Mouse (Mus musculus) embryonic facial prominence, embryonic 12.5 days (tissue): ENCODE measurements around the gene Adgrg1. TPM values are rescaled to one million over a fixed set of nuclear protein-coding genes. Genes with fewer than 3 reads are reported as not detected.
A peak's percentile ranks its signal among the peaks of the same experiment; 100 is the strongest.

ENCODE experiments used
- ATAC-seq: fragments of 200-750 bp; cut with Nextera tagmentation; 2 replicates; pipeline ENCODE4 v1.8.0; 2017; ENCODE audit not compliant: insufficient number of reproducible peaks, insufficient read depth, low FRiP score, low TSS enrichment
- H3K27ac ChIP-seq: fragments of 300-500 bp; sonication (generic); 2 replicates; pipeline ENCODE4 v1.5.1; 2016; ENCODE audit warnings: mild to moderate bottlenecking
- H3K27me3 ChIP-seq: fragments of 300-500 bp; sonication (generic); 2 replicates; pipeline ENCODE4 v1.6.1; 2016; ENCODE audit warnings: mild to moderate bottlenecking, moderate library complexity
- H3K36me3 ChIP-seq: fragments of 300-500 bp; sonication (generic); 2 replicates; pipeline ENCODE4 v1.6.1; 2016; ENCODE audit warnings: mild to moderate bottlenecking
- H3K4me1 ChIP-seq: fragments of 300-500 bp; sonication (generic); 2 replicates; pipeline ENCODE4 v1.6.1; 2016
- H3K4me2 ChIP-seq: fragments of 300-500 bp; sonication (generic); replicated peaks from 2 replicates; pipeline ENCODE4 v1.6.1; 2016; ENCODE audit warnings: mild to moderate bottlenecking, moderate library complexity
- H3K4me3 ChIP-seq: fragments of 300-500 bp; sonication (generic); 2 replicates; pipeline ENCODE4 v1.5.1; 2016; ENCODE audit warnings: mild to moderate bottlenecking
- H3K9ac ChIP-seq: fragments of 300-500 bp; sonication (generic); 2 replicates; pipeline ENCODE4 v1.6.1; 2016; ENCODE audit warnings: mild to moderate bottlenecking, moderate library complexity
- H3K9me3 ChIP-seq: fragments of 300-500 bp; sonication (generic); 2 replicates; pipeline ENCODE4 v1.6.1; 2016; ENCODE audit warnings: mild to moderate bottlenecking, moderate library complexity
- WGBS: fragments of 180-500 bp; shearing (Covaris S2); methylation state at CpG from one replicate; pipeline ENCODE4 v1.1.7; 2016; 5-methylcytosine and 5-hydroxymethylcytosine counted together
- polyA plus RNA-seq: library from polyadenylated mRNA; unstranded; fragments of >200 nt; fragmentation: Nextera tagmentation; extraction: Ambion mirVana; gene quantifications from 2 replicates; pipeline ENCODE4 v1.2.1, GENCODE M21; 2016

Adgrg1 gene
- polyA plus RNA-seq, 1 experiment from 2014 or later: 22.3 TPM

- Histone ChIP-seq H3K9me3 (no peaks in the 10 kb centered on the region), H3K9ac (no peak overlapping the region), H3K4me2 (peak overlapping the region; percentile 40; the same call in 1 of the 2 replicates), H3K27me3 (peaks cover 16% of the 10 kb centered on the region; the same call in 1 of the 2 replicates), H3K4me1 (peaks cover 15% of the 10 kb centered on the region; the same call in 1 of the 2 replicates), H3K4me3 (peak overlapping the region; percentile 20; the same call in 1 of the 2 replicates), H3K27ac (0 out of 2 replicates have a peak overlapping the region, but pooled peaks have one; percentile 58), H3K36me3 (no peaks in the 10 kb centered on the region)
- ATAC-seq: no peak
- 57% methylated on average over 9 of the region's 9 CpGs for WGBS
These were observed 3.6 kb downstream of the Adgrg1 start for GRCm38 (mm10) chr8:94978131-94978530.

GRCm38 (mm10) chr8:94978593-94979319, 4.2 kb downstream of the Adgrg1 start:
- no peaks in the 10 kb centered on the region for H3K9me3 ChIP-seq
- H3K4me1 ChIP-seq: peaks cover 22% of the 10 kb centered on the region
- peaks cover 16% of the 10 kb centered on the region; the same call in 1 of the 2 replicates for H3K27me3 ChIP-seq
- 0 out of 2 replicates have a peak overlapping the region, but pooled peaks have one; percentile 20 for H3K4me3 ChIP-seq
- no peaks in the 10 kb centered on the region for H3K36me3 ChIP-seq
- ATAC-seq: no peak
- WGBS: 79% methylated on average over 13 of the region's 13 CpGs
- no peak overlapping the region for H3K9ac ChIP-seq
- H3K27ac ChIP-seq: no peak overlapping the region
- H3K4me2 ChIP-seq: no peak overlapping the region

DNA sequence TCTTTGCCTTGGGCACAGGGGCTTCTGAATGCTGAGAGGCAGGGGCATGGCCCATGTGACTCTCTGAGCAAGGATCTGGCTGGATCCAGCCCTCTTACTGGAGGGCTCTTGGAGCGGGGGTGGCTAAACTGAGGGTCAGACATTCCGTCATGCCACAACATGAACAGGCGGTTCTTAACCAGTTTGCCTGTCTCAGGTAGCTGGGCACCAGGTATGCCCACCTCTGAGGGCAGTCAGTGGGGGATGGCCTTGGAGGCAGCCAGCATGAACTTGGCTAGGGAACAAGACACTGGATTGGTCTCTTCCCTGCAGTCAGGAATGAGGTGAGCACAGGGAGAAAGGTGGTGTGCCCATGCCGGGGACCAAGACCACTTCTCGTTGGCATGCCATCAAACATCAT, 5.6 kb downstream of the Adgrg1 start:
- Histone ChIP-seq H3K27me3 (peaks cover 16% of the 10 kb centered on the region; the same call in 1 of the 2 replicates), H3K36me3 (no peaks in the 10 kb centered on the region), H3K4me1 (peaks cover 31% of the 10 kb centered on the region), H3K9ac (no peak overlapping the region), H3K27ac (no peak overlapping the region), H3K4me3 (no peak overlapping the region), H3K9me3 (no peaks in the 10 kb centered on the region), H3K4me2 (no peak overlapping the region)
- WGBS: 93% methylated on average over 5 of the region's 5 CpGs
- no peak for ATAC-seq

DNA sequence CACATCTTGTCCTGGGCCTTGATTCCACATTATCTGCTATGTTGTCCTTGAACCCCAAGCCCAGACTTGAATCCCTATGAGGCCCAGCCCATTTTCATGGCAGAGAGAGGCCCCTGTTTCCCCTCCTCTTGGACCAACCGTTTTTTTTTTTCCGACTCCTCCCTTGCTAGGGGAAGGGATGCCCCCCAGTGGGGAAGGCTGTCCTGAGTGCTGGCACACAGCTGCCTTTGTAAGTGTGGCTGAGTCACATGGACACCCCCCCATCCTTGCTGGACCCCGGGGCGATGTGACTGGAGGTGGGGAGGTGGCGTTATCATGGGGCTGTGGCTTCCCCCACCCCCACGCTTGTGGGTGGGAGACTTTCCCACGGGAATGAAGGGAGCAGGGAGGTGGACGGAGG, 6.4 kb downstream of the Adgrg1 start:
- peaks cover 16% of the 10 kb centered on the region; the same call in 1 of the 2 replicates for H3K27me3 ChIP-seq
- no peak overlapping the region for H3K4me3 ChIP-seq
- no peak overlapping the region for H3K27ac ChIP-seq
- H3K4me1 ChIP-seq: peaks cover 31% of the 10 kb centered on the region
- no peak overlapping the region for H3K4me2 ChIP-seq
- no peaks in the 10 kb centered on the region for H3K9me3 ChIP-seq
- H3K9ac ChIP-seq: no peak overlapping the region
- WGBS: 49% methylated on average over 8 of the region's 8 CpGs
- H3K36me3 ChIP-seq: no peaks in the 10 kb centered on the region
- ATAC-seq: no peak

DNA sequence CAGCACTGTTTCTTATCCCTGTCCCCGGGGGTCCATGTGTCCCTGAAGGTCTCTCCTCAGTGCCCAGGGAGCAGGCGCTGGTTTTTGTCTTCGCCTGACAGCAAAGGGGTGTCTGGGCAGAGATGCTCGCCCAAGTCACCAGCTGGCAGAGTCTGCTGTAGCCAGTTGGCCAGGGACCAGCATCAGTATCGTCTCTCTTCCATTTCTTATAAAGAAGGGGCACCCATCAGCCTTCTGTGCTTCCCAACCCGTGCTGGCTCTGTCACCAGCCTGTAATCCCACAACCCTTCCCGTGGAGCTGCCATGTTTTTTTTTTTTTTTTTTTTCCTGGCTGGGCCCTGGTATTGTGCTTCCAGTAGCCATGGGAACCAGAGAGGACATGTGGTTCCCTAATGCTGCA, 7.3 kb downstream of the Adgrg1 start:
- Histone ChIP-seq H3K4me3 (no peak overlapping the region), H3K9ac (no peak overlapping the region), H3K4me2 (no peak overlapping the region), H3K27me3 (peaks cover 10% of the 10 kb centered on the region; the same call in 1 of the 2 replicates), H3K9me3 (no peaks in the 10 kb centered on the region), H3K36me3 (no peaks in the 10 kb centered on the region), H3K27ac (no peak overlapping the region), H3K4me1 (peaks cover 30% of the 10 kb centered on the region)
- 69% methylated on average over 7 of the region's 7 CpGs for WGBS
- ATAC-seq: no peak

DNA sequence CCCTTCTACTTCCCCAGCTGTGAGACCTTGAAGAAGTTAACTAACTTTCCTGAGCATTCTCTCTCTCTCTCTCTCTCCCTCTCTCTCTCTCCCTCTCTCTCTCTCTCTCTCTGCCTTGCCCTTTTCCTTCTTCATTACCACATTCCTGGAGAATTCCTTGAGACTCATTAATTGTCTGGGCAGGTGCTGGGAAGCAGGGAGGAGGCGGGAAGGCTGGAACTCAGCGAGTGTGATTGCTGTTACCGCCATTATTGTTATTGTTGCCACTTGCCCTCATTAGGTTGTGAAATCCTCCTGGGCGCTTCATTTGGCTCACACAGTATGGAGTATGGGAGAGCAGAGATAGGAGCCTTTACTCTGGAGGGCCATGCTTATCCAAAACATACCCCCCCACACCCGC, 8.6 kb downstream of the Adgrg1 start:
- no peak overlapping the region for H3K27ac ChIP-seq
- ATAC-seq: no peak
- H3K4me1 ChIP-seq: peaks cover 18% of the 10 kb centered on the region
- 0 out of 2 replicates have a peak, but pooled peaks cover 3% of the 10 kb centered on the region for H3K27me3 ChIP-seq
- no peak overlapping the region for H3K4me3 ChIP-seq
- H3K9ac ChIP-seq: no peak overlapping the region
- WGBS: 18% methylated on average over 5 of the region's 5 CpGs
- no peaks in the 10 kb centered on the region for H3K36me3 ChIP-seq
- no peak overlapping the region for H3K4me2 ChIP-seq
- no peaks in the 10 kb centered on the region for H3K9me3 ChIP-seq

- H3K4me3 ChIP-seq: no peak overlapping the region
- H3K4me1 ChIP-seq: peaks cover 16% of the 10 kb centered on the region
- WGBS: 22% methylated on average over 10 of the region's 10 CpGs
These were observed 9.4 kb downstream of the Adgrg1 start for GRCm38 (mm10) chr8:94983881-94984516.

GRCm38 (mm10) chr8:94985023-94985422, 10.5 kb downstream of the Adgrg1 start:
- peaks cover 17% of the 10 kb centered on the region for H3K4me1 ChIP-seq
- H3K27ac ChIP-seq: no peak overlapping the region
- no peak overlapping the region for H3K9ac ChIP-seq
- 89% methylated on average over 6 of the region's 6 CpGs for WGBS
- no peak for ATAC-seq
- no peak overlapping the region for H3K4me2 ChIP-seq
- no peaks in the 10 kb centered on the region for H3K9me3 ChIP-seq
- H3K4me3 ChIP-seq: peak overlapping the region; percentile 5; the same call in 1 of the 2 replicates
- no peaks in the 10 kb centered on the region for H3K36me3 ChIP-seq
- H3K27me3 ChIP-seq: no peaks in the 10 kb centered on the region

More at GRCm38 (mm10) chr8:94983881-94984516, 9.4 kb downstream of the Adgrg1 start:
- Histone ChIP-seq H3K9me3 (no peaks in the 10 kb centered on the region), H3K27ac (no peak overlapping the region), H3K4me2 (0 out of 2 replicates have a peak overlapping the region, but pooled peaks have one; percentile 23), H3K36me3 (no peaks in the 10 kb centered on the region), H3K9ac (no peak overlapping the region), H3K27me3 (no peaks in the 10 kb centered on the region)
- ATAC-seq: peak; percentile 41

GRCm38 (mm10) chr8:94986676-94987075, 12.1 kb downstream of the Adgrg1 start:
- Histone ChIP-seq H3K9ac (no peak overlapping the region), H3K27ac (no peak overlapping the region), H3K36me3 (no peaks in the 10 kb centered on the region), H3K9me3 (no peaks in the 10 kb centered on the region), H3K27me3 (no peaks in the 10 kb centered on the region), H3K4me3 (no peak overlapping the region), H3K4me2 (no peak overlapping the region), H3K4me1 (peaks cover 25% of the 10 kb centered on the region)
- no peak for ATAC-seq
- WGBS: 40% methylated on average over 5 of the region's 5 CpGs

DNA sequence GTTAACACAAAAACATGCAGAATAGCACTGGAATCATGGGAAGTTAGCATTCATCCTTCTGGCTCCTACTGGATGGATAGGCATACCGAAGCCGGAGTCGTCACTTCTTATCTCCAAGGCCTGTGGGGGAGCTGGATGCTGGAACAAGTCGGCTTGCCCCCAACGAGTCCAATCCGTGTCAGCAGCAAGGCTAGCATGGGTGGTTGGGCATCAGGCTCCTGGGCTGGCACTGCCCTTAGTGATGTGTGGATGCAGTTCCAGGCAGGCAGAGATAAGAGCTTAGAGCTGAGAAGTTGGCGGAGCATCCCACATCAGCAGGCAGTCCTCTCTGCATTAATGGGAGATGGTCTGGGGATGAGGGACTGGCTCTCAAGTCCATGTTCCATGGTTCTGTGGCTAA, 13.0 kb downstream of the Adgrg1 start:
- 0 out of 2 replicates have a peak, but pooled peaks cover 1% of the 10 kb centered on the region for H3K27me3 ChIP-seq

DNA sequence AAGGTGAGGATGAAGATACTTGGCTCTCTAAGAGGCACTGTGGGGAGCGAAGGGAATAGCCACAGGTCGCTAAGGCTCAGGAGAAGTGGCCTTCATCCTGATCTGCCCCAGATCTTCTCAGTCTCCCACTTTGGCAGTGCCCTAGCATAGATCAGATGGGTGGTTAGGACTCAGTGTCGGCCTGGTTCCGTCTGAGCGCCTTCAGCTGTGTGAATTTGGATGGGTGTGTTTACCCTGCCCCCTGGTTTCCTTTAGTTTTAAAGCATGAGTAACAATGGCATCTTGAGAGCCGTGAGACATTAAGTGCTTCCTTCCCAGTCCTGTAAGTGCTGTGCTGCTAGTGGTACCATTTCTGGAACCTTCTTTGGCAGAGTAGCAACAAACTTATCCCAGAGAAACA, 14.1 kb downstream of the Adgrg1 start:
- H3K9me3 ChIP-seq: no peaks in the 10 kb centered on the region
- peaks cover 30% of the 10 kb centered on the region for H3K4me1 ChIP-seq
- no peak overlapping the region for H3K9ac ChIP-seq
- 0 out of 2 replicates have a peak, but pooled peaks cover 4% of the 10 kb centered on the region for H3K27me3 ChIP-seq
- no peak overlapping the region for H3K27ac ChIP-seq
- WGBS: 80% methylated on average over 6 of the region's 6 CpGs
- no peak overlapping the region for H3K4me3 ChIP-seq
- H3K36me3 ChIP-seq: no peaks in the 10 kb centered on the region
- no peak overlapping the region for H3K4me2 ChIP-seq
- ATAC-seq: no peak

More for the DNA sequence above, 13.0 kb downstream of the Adgrg1 start:
- H3K4me1 ChIP-seq: peaks cover 31% of the 10 kb centered on the region
- ATAC-seq: no peak
- no peaks in the 10 kb centered on the region for H3K9me3 ChIP-seq
- 88% methylated on average over 7 of the region's 7 CpGs for WGBS
- no peak overlapping the region for H3K27ac ChIP-seq
- H3K4me2 ChIP-seq: no peak overlapping the region
- no peak overlapping the region; the same call in 1 of the 2 replicates for H3K9ac ChIP-seq
- no peaks in the 10 kb centered on the region for H3K36me3 ChIP-seq
- H3K4me3 ChIP-seq: no peak overlapping the region

DNA sequence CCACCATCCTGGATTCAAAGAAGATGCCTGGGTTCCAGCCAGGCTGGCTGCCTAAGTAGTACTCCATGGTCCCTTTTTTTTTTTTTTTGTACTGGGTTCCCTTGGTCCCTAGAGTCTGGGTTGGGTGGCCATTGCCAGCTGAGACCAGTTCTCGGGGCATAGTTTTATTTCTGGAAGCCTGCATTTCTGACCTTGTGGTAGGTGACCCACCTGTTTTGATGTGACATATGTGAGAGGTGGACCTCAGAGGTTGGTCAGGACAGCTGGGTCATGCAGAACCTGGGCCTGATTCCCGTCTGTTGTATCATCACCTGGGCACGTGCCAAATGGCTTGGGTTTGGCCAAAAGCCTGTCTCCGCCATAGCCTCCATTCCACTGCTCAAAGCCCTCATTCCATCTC, 15.2 kb downstream of the Adgrg1 start:
- Histone ChIP-seq H3K4me1 (peaks cover 29% of the 10 kb centered on the region), H3K36me3 (no peaks in the 10 kb centered on the region), H3K9ac (no peak overlapping the region), H3K4me3 (no peak overlapping the region), H3K27me3 (0 out of 2 replicates have a peak, but pooled peaks cover 4% of the 10 kb centered on the region), H3K27ac (no peak overlapping the region), H3K9me3 (no peaks in the 10 kb centered on the region), H3K4me2 (no peak overlapping the region)
- no peak for ATAC-seq
- WGBS: 83% methylated on average over 4 of the region's 4 CpGs
